Mouse (Mus musculus): ENCODE measurements around the gene Alk.

DNA sequence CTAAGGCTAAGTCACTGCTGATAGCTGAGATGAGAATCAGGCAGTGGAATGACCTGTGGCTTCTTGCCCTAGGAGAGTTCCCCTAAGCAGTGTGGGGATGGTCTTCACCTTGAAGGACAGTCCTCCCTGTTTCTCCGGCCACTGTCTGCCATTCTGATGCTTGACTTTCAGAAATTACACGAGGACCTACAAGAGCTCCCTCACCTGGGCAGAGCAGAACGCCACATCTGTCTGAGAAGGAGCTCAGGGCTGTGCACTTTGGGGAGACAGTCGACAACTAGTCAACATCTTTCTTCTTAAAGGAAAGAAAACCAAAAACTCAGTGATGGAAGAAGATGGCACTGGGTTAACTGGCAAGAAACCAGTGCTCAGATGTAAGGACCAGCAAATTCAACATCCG lies 335.9 kb downstream of the Alk start:
- TF ChIP-seq CTCF (IDR thresholded peaks at IDR 0.05; ENCODE audit: low read depth) (no peak), EP300 (IDR thresholded peaks at IDR 0.05; ENCODE audit: low read depth) (no peak)

All from liver, embryonic 14.5 days (tissue).